Mouse (Mus musculus) heart, embryonic 14.5 days (tissue): Measurements from ENCODE around the gene Cyp2d22. TPM values are rescaled to one million over a fixed set of nuclear protein-coding genes. Genes with fewer than 3 reads are reported as not detected.
"Not testable (repeated sequence)": the region's sequence is repeated elsewhere in the genome, so short reads cannot be mapped to it uniquely, and the experiment has no call there.

Experiments used
- ATAC-seq: fragments of 200-750 bp; cut with Nextera tagmentation; 2 replicates; pipeline ENCODE4 v1.8.0; 2017; ENCODE audit warnings: low read depth, moderate TSS enrichment; ENCODE audit not compliant: insufficient number of reproducible peaks, insufficient read depth, low FRiP score
- H3K27ac ChIP-seq, 2 experiments: fragments of 200-500 bp in 1 of 2; fragments of 300-500 bp in 1 of 2; sonication (generic) in 1 of 2; replicated peaks in 1 of 2; 2 replicates each; pipeline ENCODE4 v1.5.1; 2012 to 2014; ENCODE audit warnings: low read depth in 2 of 2, low read length in 2 of 2, control low read depth in 1 of 2, mild to moderate bottlenecking in 1 of 2, mixed read lengths in 1 of 2; ENCODE audit not compliant: control insufficient read depth in 1 of 2, insufficient read depth in 1 of 2
- H3K27me3 ChIP-seq: fragments of 300-500 bp; sonication (generic); 2 replicates; pipeline ENCODE4 v1.6.1; 2014; ENCODE audit warnings: mild to moderate bottlenecking, low read length, control low read depth; ENCODE audit not compliant: control insufficient read depth, insufficient read depth
- H3K36me3 ChIP-seq: fragments of 300-500 bp; sonication (generic); 2 replicates; pipeline ENCODE4 v1.6.1; 2014; ENCODE audit warnings: mild to moderate bottlenecking, control low read depth, low read length, mixed read lengths; ENCODE audit not compliant: control insufficient read depth, insufficient read depth
- H3K4me1 ChIP-seq, 2 experiments: fragments of 200-500 bp in 1 of 2; fragments of 300-500 bp in 1 of 2; sonication (generic) in 1 of 2; 2 replicates each; pipeline ENCODE4 v1.6.1; 2012 to 2014; ENCODE audit warnings: low read length in 2 of 2, control low read depth in 1 of 2, mixed read lengths in 1 of 2; ENCODE audit not compliant: control insufficient read depth in 2 of 2, insufficient read depth in 2 of 2
- H3K4me2 ChIP-seq: fragments of 300-500 bp; sonication (generic); 2 replicates; pipeline ENCODE4 v1.6.1; 2014; ENCODE audit warnings: mild to moderate bottlenecking, low read length
- H3K4me3 ChIP-seq, 2 experiments: fragments of 200-500 bp in 1 of 2; fragments of 300-500 bp in 1 of 2; sonication (generic) in 1 of 2; 2 replicates each; pipeline ENCODE4 v1.5.1; 2012 to 2014; ENCODE audit warnings: low read length in 2 of 2, mild to moderate bottlenecking in 2 of 2, control low read depth in 1 of 2, low read depth in 1 of 2, moderate library complexity in 1 of 2; ENCODE audit not compliant: control insufficient read depth in 1 of 2, insufficient read depth in 1 of 2
- H3K9ac ChIP-seq: fragments of 300-500 bp; sonication (generic); 2 replicates; pipeline ENCODE4 v1.6.1; 2014; ENCODE audit warnings: mild to moderate bottlenecking, low read length
- H3K9me3 ChIP-seq: fragments of 300-500 bp; sonication (generic); 2 replicates; pipeline ENCODE4 v1.6.1; 2016; ENCODE audit warnings: low read length, control low read depth; ENCODE audit not compliant: control insufficient read depth
- WGBS: fragments of 180-500 bp; shearing (Covaris S2); extraction: QIAGEN DNeasy Blood & Tissue Kit; methylation state at CpG from one replicate; pipeline ENCODE4 v1.1.7; 2014; 5-methylcytosine and 5-hydroxymethylcytosine counted together
- polyA plus RNA-seq: library from polyadenylated mRNA; unstranded; fragments of >200 nt; fragmentation: Nextera tagmentation; extraction: Ambion mirVana; gene quantifications from 2 replicates; pipeline ENCODE4 v1.2.1, GENCODE M21; 2014

The Cyp2d22 gene
- polyA plus RNA-seq, 1 experiment from 2014 or later, result 9.2 TPM

DNA sequence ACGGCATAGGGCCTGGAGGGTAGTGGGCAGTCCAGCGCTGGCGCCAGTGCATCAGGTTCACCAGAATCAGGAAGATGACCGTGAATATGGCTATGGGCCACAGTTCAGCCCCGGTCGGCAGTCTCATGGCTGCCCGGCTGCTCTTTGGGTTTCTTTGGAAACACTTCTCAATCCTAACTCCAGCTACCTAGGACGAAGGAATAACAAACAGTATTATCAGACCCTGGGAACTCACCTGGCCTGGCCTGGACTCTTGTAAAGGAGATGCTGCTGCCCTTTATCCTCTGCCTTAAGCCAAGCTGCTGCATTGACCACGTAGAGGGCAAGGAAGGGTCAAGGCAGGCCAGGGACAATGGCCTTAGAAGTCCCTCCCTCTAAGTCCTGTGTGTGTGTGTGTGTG, 4.2 kb downstream of the Cyp2d22 start:
- 88% methylated on average over 9 of the region's 9 CpGs for WGBS
- ATAC-seq, result no peak

DNA sequence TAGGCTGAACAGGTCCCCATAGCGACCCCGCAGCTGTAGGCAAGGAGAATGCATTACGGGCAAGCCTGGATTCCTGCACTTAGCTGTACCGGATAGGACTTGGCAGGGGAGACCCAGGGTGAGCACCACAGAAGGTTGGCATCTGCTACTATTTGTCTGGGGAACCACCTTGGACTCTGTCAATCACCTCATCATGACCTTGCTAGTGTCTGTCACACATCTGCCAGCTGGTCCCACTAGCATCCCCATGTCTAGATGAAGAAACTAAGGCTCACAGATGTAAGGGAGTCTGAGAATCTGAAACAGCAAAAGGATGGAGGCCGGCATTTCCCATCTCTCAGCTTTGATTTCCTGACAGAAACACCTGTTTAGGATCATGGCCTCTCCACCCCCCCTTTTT, 5.6 kb downstream of the Cyp2d22 start:
- Histone ChIP-seq H3K4me3 (no peak overlapping the region), H3K27ac (no peak overlapping the region), H3K36me3 (peaks cover 11% of the 10 kb centered on the region; the same call in 1 of the 2 replicates), H3K27me3 (no peaks in the 10 kb centered on the region), H3K9me3 (no peaks in the 10 kb centered on the region), H3K4me1 (peaks cover 4 to 20% of the 10 kb centered on the region in 2 experiments), H3K9ac (no peak overlapping the region), H3K4me2 (no peak overlapping the region)
- WGBS, result 84% methylated on average over 5 of the region's 5 CpGs
- ATAC-seq, result no peak

More for the DNA sequence above, 4.2 kb downstream of the Cyp2d22 start:
- H3K27me3 ChIP-seq, result no peaks in the 10 kb centered on the region
- peaks cover 11% of the 10 kb centered on the region; the same call in 1 of the 2 replicates for H3K36me3 ChIP-seq
- H3K4me3 ChIP-seq, result no peak overlapping the region
- no peak overlapping the region for H3K9ac ChIP-seq
- peaks cover 5 to 20% of the 10 kb centered on the region in 2 experiments for H3K4me1 ChIP-seq
- no peaks in the 10 kb centered on the region for H3K9me3 ChIP-seq
- H3K4me2 ChIP-seq, result no peak overlapping the region
- peak overlapping the region in 1 of 2 experiments; percentile 66; a peak in 1 of 4 replicates for H3K27ac ChIP-seq

DNA sequence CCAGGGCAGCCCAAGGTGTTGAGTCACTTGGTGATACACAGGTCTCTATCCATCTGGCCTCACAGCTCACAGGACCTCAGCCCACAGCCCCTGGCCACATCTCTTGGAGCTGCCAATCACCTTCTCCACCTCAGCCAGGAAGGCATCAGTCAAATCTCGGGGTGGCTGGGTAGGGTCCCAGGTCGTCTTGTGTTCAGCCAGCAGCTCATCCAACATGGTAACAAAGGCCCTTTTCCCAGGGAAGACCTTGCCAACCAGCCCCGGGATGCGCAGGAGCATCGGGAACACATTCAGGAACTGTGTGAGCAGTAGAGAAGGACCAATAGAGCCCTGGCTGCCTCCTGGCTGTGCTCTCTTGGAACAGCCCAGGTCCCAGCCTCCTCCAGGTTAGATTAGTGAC, 7.1 kb downstream of the Cyp2d22 start:
- ATAC-seq, result no peak
- H3K4me2 ChIP-seq, result no peak overlapping the region
- no peak overlapping the region for H3K9ac ChIP-seq
- H3K9me3 ChIP-seq, result peaks cover 4% of the 10 kb centered on the region; the same call in 1 of the 2 replicates
- WGBS, result 84% methylated on average over 5 of the region's 5 CpGs
- peaks cover 2 to 21% of the 10 kb centered on the region in 2 experiments; a peak in 3 of 4 replicates for H3K4me1 ChIP-seq
- H3K27me3 ChIP-seq, result no peaks in the 10 kb centered on the region
- H3K27ac ChIP-seq, result no peak overlapping the region
- H3K36me3 ChIP-seq, result peaks cover 11% of the 10 kb centered on the region; the same call in 1 of the 2 replicates
- no peak overlapping the region for H3K4me3 ChIP-seq

DNA sequence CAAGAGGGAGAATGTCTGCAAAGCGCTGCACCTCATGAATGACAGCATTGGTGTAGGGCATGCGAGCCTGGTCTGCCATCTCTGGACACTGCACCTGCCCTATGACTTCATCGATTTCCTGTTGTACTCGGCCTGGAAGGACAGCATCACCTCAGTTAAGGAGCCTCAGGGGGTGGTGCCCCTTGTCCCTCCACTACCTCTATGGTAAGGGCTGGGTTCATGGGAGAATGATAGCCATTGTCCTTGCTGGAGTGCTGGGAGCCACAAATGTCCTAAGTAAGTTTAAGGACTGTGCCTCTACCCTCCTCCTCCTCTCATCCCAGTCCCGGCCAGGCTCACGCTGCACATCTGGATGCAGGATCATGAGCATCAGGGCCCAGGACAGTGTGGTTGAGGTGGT, 7.6 kb downstream of the Cyp2d22 start:
- H3K4me1 ChIP-seq, result peaks cover 2 to 17% of the 10 kb centered on the region in 2 experiments; a peak in 3 of 4 replicates
- peaks cover 4% of the 10 kb centered on the region; the same call in 1 of the 2 replicates for H3K9me3 ChIP-seq
- H3K4me2 ChIP-seq, result no peak overlapping the region
- no peak for ATAC-seq
- peaks cover 11% of the 10 kb centered on the region; the same call in 1 of the 2 replicates for H3K36me3 ChIP-seq
- H3K27ac ChIP-seq, result no peak overlapping the region
- WGBS, result 92% methylated on average over 6 of the region's 6 CpGs
- no peaks in the 10 kb centered on the region for H3K27me3 ChIP-seq
- no peak overlapping the region for H3K9ac ChIP-seq
- no peak overlapping the region for H3K4me3 ChIP-seq

DNA sequence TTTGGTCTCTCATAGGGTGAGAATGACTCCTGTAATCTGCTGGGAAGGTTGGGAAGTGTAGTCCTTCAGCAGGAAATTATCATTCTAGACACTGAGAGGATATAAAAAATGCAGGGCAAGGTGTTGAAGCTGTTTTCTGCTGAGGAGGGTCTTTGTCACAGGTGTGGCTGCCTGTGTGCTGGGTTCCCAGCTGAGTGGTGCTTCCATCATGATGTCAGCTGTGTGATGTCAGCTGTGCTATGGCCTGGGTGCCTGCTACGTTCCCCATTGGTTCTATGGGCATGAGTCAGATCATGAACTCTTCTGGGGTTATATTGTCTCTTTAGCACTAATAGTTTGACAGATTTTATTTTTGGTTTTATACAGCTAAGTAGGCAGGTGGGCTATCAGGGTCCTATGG, 11.2 kb downstream of the Cyp2d22 start:
- H3K4me2 ChIP-seq, result no peak overlapping the region
- no peak overlapping the region for H3K9ac ChIP-seq
- no peak for ATAC-seq
- H3K27me3 ChIP-seq, result no peaks in the 10 kb centered on the region
- no peak overlapping the region for H3K27ac ChIP-seq
- H3K36me3 ChIP-seq, result peaks cover 5% of the 10 kb centered on the region; the same call in 1 of the 2 replicates
- no peak overlapping the region for H3K4me3 ChIP-seq
- 74% methylated on average over 1 of the region's 1 CpGs for WGBS
- H3K9me3 ChIP-seq, result peaks cover 4% of the 10 kb centered on the region; the same call in 1 of the 2 replicates
- peaks cover 0 to 7% of the 10 kb centered on the region in 2 experiments; a peak in 1 of 4 replicates for H3K4me1 ChIP-seq

DNA sequence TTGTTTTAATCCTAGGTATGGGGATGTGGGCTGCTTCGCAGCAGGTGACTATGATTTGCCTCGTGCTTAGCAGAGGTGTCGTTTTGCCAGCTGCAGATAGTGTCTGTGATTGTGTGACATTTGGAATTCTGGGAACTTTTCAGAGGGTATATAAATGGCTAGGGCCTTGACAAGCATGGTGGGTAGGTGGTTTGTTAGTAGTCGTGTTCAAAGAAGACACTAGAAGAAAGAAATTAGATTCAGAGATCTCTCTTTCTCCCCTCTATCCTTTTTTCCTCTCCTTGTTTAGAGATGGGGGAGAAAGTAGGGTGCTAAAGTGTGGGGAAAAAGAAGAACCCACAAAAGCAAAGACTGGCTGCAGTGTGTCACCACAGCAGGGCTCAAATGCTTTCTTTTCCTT, 11.9 kb downstream of the Cyp2d22 start:
- ATAC-seq, result no peak
- H3K36me3 ChIP-seq, result no peaks in the 10 kb centered on the region; the same call in 1 of the 2 replicates
- no peak overlapping the region for H3K4me2 ChIP-seq
- peaks cover 4% of the 10 kb centered on the region; the same call in 1 of the 2 replicates for H3K9me3 ChIP-seq
- H3K27me3 ChIP-seq, result no peaks in the 10 kb centered on the region
- H3K27ac ChIP-seq, result no peak overlapping the region
- H3K9ac ChIP-seq, result no peak overlapping the region
- peaks cover 0 to 7% of the 10 kb centered on the region in 2 experiments; a peak in 1 of 4 replicates for H3K4me1 ChIP-seq
- WGBS, result 83% methylated on average over 4 of the region's 4 CpGs
- no peak overlapping the region for H3K4me3 ChIP-seq

DNA sequence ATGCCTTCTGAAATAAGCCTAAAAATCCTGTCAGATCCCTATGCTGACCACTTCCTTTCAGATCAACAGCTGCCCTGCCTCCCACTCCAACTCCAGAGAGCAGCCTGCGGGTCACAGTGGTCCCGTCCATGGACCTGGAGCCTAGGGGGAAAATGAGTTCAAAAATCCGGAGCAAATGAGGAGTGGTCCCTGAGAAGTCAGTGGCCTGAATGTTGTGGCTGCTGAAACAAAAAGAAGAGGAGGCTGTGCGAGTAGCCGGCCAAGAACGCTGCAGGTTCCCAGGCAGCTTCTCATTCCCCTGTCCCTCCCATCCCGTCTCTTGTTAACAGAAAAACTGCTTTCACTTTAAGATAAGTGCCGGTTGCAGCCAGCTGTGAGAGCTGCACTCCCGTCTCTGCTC, 15.5 kb downstream of the Cyp2d22 start:
- ATAC-seq, H3K9me3 ChIP-seq, H3K36me3 ChIP-seq, H3K27me3 ChIP-seq, H3K9ac ChIP-seq: not testable (repeated sequence)
- Histone ChIP-seq H3K4me1 (peaks cover 7 to 15% of the 10 kb centered on the region in 2 experiments), H3K4me3 (peak overlapping the region in 1 of 2 experiments; percentile 32; a peak in 2 of 4 replicates), H3K27ac (peak overlapping the region in 1 of 2 experiments; percentile 44; a peak in 1 of 4 replicates), H3K4me2 (0 out of 2 replicates have a peak overlapping the region, but pooled peaks have one; percentile 29)
- 3% methylated on average over 6 of the region's 9 CpGs for WGBS

DNA sequence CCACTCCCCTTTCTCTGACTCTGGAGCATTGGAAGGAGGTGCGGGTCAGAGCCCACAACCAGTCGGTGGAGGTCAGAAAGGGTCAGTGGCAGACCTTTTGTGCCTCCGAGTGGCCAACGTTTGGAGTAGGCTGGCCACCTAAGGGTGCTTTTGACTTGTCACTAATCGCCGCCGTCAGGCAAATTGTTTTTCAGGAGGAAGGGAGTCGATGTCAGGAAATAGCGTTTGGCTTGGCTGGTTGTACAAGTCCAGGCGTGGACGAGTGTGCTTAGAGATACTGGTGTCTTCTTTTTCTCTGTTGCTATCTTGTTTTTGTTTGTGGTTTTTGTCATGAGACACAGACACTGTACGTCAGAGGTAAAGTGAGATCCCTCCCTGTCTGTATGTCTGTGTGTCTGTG, 16.3 kb downstream of the Cyp2d22 start:
- not testable (repeated sequence) for H3K9ac ChIP-seq, H3K4me2 ChIP-seq, H3K36me3 ChIP-seq, H3K4me3 ChIP-seq, H3K27ac ChIP-seq, H3K9me3 ChIP-seq, H3K27me3 ChIP-seq, ATAC-seq
- WGBS, result 38% methylated on average over 7 of the region's 12 CpGs
- peaks cover 9 to 14% of the 10 kb centered on the region in 2 experiments for H3K4me1 ChIP-seq
